Mouse (Mus musculus) midbrain, embryonic 14.5 days (tissue): Measurements from ENCODE around the gene Ylpm1. TPM values are rescaled to one million over a fixed set of nuclear protein-coding genes. Genes with fewer than 3 reads are reported as not detected.

ENCODE experiments used
- ATAC-seq: fragments of 200-750 bp; cut with Nextera tagmentation; 2 replicates; pipeline ENCODE4 v1.8.0; 2017; ENCODE audit warnings: moderate number of reproducible peaks, moderate library complexity; ENCODE audit not compliant: low FRiP score, low TSS enrichment
- DNase-seq: peaks from one replicate; pipeline ENCODE4 v3.0.0-alpha.2; 2015
- H3K27ac ChIP-seq: fragments of 300-500 bp; sonication (generic); replicated peaks from 2 replicates; pipeline ENCODE4 v1.5.1; 2014; ENCODE audit warnings: mild to moderate bottlenecking, low read depth, low read length, moderate library complexity
- H3K27me3 ChIP-seq: fragments of 300-500 bp; sonication (generic); 2 replicates; pipeline ENCODE4 v1.6.1; 2014; ENCODE audit warnings: low read length, control low read depth, mixed read lengths; ENCODE audit not compliant: control insufficient read depth, insufficient read depth
- H3K36me3 ChIP-seq: fragments of 300-500 bp; sonication (generic); 2 replicates; pipeline ENCODE4 v1.6.1; 2014; ENCODE audit warnings: low read length, control low read depth; ENCODE audit not compliant: control insufficient read depth, insufficient read depth
- H3K4me1 ChIP-seq: fragments of 300-500 bp; sonication (generic); 2 replicates; pipeline ENCODE4 v1.6.1; 2014; ENCODE audit warnings: mild to moderate bottlenecking, antibody characterized with exemption, low read length, control low read depth; ENCODE audit not compliant: control insufficient read depth, insufficient read depth
- H3K4me2 ChIP-seq: fragments of 300-500 bp; sonication (generic); 2 replicates; pipeline ENCODE4 v1.6.1; 2014; ENCODE audit warnings: mild to moderate bottlenecking, low read length, moderate library complexity
- H3K4me3 ChIP-seq: fragments of 300-500 bp; sonication (generic); replicated peaks from 2 replicates; pipeline ENCODE4 v1.5.1; 2014; ENCODE audit warnings: low read depth, low read length
- H3K9ac ChIP-seq: fragments of 300-500 bp; sonication (generic); replicated peaks from 2 replicates; pipeline ENCODE4 v1.6.1; 2014; ENCODE audit warnings: mild to moderate bottlenecking, low read length, moderate library complexity
- H3K9me3 ChIP-seq: fragments of 300-500 bp; sonication (generic); 2 replicates; pipeline ENCODE4 v1.6.1; 2016; ENCODE audit warnings: low read length, control low read depth, mixed read lengths; ENCODE audit not compliant: control insufficient read depth
- WGBS: fragments of 180-500 bp; shearing (Covaris S2); extraction: QIAGEN DNeasy Blood & Tissue Kit; methylation state at CpG from one replicate; pipeline ENCODE4 v1.1.7; 2014; 5-methylcytosine and 5-hydroxymethylcytosine counted together
- polyA plus RNA-seq: library from polyadenylated mRNA; unstranded; fragments of >200 nt; fragmentation: Nextera tagmentation; extraction: Ambion mirVana; gene quantifications from 2 replicates; pipeline ENCODE4 v1.2.1, GENCODE M21; 2014

Ylpm1 gene
- polyA plus RNA-seq, 1 experiment from 2014 or later = 50.2 TPM

- Histone ChIP-seq H3K36me3 (no peaks in the 10 kb centered on the region), H3K4me3 (no peak overlapping the region), H3K4me2 (no peak overlapping the region), H3K27ac (no peak overlapping the region), H3K4me1 (no peaks in the 10 kb centered on the region), H3K9ac (no peak overlapping the region), H3K9me3 (no peaks in the 10 kb centered on the region), H3K27me3 (no peaks in the 10 kb centered on the region)
- DNase-seq (no peak), ATAC-seq (no peak)
- WGBS = 87% methylated on average over 7 of the region's 7 CpGs
Measured at GRCm38 (mm10) chr12:84962606-84963005, 33.5 kb upstream of the Ylpm1 start.

- Histone ChIP-seq H3K4me3 (peak overlapping the region; percentile 81; the same call in 1 of the 2 replicates), H3K4me2 (peak overlapping the region; percentile 98), H3K27me3 (no peaks in the 10 kb centered on the region), H3K36me3 (peaks cover 8% of the 10 kb centered on the region), H3K4me1 (peaks cover 16% of the 10 kb centered on the region), H3K9ac (no peak overlapping the region; the same call in 1 of the 2 replicates), H3K27ac (no peak overlapping the region), H3K9me3 (no peaks in the 10 kb centered on the region)
- ATAC-seq (no peak), DNase-seq (no peak)
- WGBS = 86% methylated on average over 16 of the region's 16 CpGs
Measured at GRCm38 (mm10) chr12:84968831-84969655, 27.1 kb upstream of the Ylpm1 start.

GRCm38 (mm10) chr12:84969656-84970427, 26.3 kb upstream of the Ylpm1 start:
- H3K36me3 ChIP-seq = peaks cover 15% of the 10 kb centered on the region
- no peak for DNase-seq
- H3K27ac ChIP-seq = no peak overlapping the region
- 33% methylated on average over 15 of the region's 15 CpGs for WGBS
- H3K4me3 ChIP-seq = peak overlapping the region; percentile 81
- peaks cover 16% of the 10 kb centered on the region for H3K4me1 ChIP-seq
- no peak for ATAC-seq
- no peaks in the 10 kb centered on the region for H3K27me3 ChIP-seq
- peak overlapping the region; percentile 98 for H3K4me2 ChIP-seq
- H3K9ac ChIP-seq = peak overlapping the region; percentile 85
- H3K9me3 ChIP-seq = no peaks in the 10 kb centered on the region

- DNase-seq = peak; percentile 96
Measured at GRCm38 (mm10) chr12:84970428-84971096, 25.6 kb upstream of the Ylpm1 start, which contains the start of the genes Fcf1 and Arel1. Gene Fcf1 (plus strand): TSS chr12:84970897. Gene Arel1 (minus strand): TSS chr12:84970900.

GRCm38 (mm10) chr12:84979264-84979862, 16.8 kb upstream of the Ylpm1 start:
- H3K4me3 ChIP-seq = no peak overlapping the region
- H3K9me3 ChIP-seq = no peaks in the 10 kb centered on the region
- H3K4me1 ChIP-seq = no peaks in the 10 kb centered on the region
- no peak overlapping the region for H3K27ac ChIP-seq
- no peak overlapping the region for H3K4me2 ChIP-seq
- ATAC-seq (no peak), DNase-seq (no peak)
- no peaks in the 10 kb centered on the region for H3K27me3 ChIP-seq
- 89% methylated on average over 2 of the region's 2 CpGs for WGBS
- peaks cover 85% of the 10 kb centered on the region for H3K36me3 ChIP-seq
- H3K9ac ChIP-seq = no peak overlapping the region

More at GRCm38 (mm10) chr12:84970428-84971096, 25.6 kb upstream of the Ylpm1 start, which contains the start of the genes Fcf1 and Arel1:
- no peaks in the 10 kb centered on the region for H3K27me3 ChIP-seq
- under 1% methylated on average over 42 of the region's 42 CpGs for WGBS
- H3K4me1 ChIP-seq = peaks cover 16% of the 10 kb centered on the region
- peaks cover 23% of the 10 kb centered on the region for H3K36me3 ChIP-seq
- H3K4me2 ChIP-seq = peak within 1 kb of the TSS; percentile 98
- H3K9me3 ChIP-seq = no peaks in the 10 kb centered on the region
- ATAC-seq = peak; percentile 48; the same call in 1 of the 2 replicates
- peak within 1 kb of the TSS; percentile 85 for H3K9ac ChIP-seq
- peak within 1 kb of the TSS; percentile 81 for H3K4me3 ChIP-seq
- peak within 1 kb of the TSS; percentile 67; the same call in 1 of the 2 replicates for H3K27ac ChIP-seq

GRCm38 (mm10) chr12:84989456-84989855, 6.7 kb upstream of the Ylpm1 start:
- H3K4me3 ChIP-seq = no peak overlapping the region
- ATAC-seq (no peak), DNase-seq (no peak)
- H3K9ac ChIP-seq = no peak overlapping the region
- no peak overlapping the region for H3K4me2 ChIP-seq
- H3K36me3 ChIP-seq = peaks cover 5% of the 10 kb centered on the region; the same call in 1 of the 2 replicates
- WGBS = 81% methylated on average over 4 of the region's 4 CpGs
- no peaks in the 10 kb centered on the region for H3K27me3 ChIP-seq
- no peak overlapping the region for H3K27ac ChIP-seq
- H3K9me3 ChIP-seq = no peaks in the 10 kb centered on the region; the same call in 1 of the 2 replicates
- no peaks in the 10 kb centered on the region for H3K4me1 ChIP-seq

- 93% methylated on average over 8 of the region's 9 CpGs for WGBS
Measured at GRCm38 (mm10) chr12:84995112-84995761, 884 bp upstream of the Ylpm1 start.

More at GRCm38 (mm10) chr12:84995112-84995761, 884 bp upstream of the Ylpm1 start:
- DNase-seq (peak; percentile 3), ATAC-seq (no peak)
- peaks cover 22% of the 10 kb centered on the region for H3K4me1 ChIP-seq
- peak overlapping the region; percentile 31; the same call in 1 of the 2 replicates for H3K9ac ChIP-seq
- H3K27ac ChIP-seq = no peak overlapping the region
- peak overlapping the region; percentile 99 for H3K4me3 ChIP-seq
- no peaks in the 10 kb centered on the region for H3K27me3 ChIP-seq
- H3K9me3 ChIP-seq = no peaks in the 10 kb centered on the region; the same call in 1 of the 2 replicates
- 0 out of 2 replicates have a peak, but pooled peaks cover 4% of the 10 kb centered on the region for H3K36me3 ChIP-seq
- peak overlapping the region; percentile 49 for H3K4me2 ChIP-seq
